In genomic region chr9:57647286-57648108, GRCm38 (mm10) we compare ENCODE assay signal across 15 mouse cellular contexts. TPM values are rescaled to one million over a fixed set of nuclear protein-coding genes. Genes with fewer than 3 reads are reported as not detected.
DNase-seq lines count a peak whose midpoint lies in the region; ATAC-seq and TF ChIP-seq lines count a peak whose summit lies in the region.
"Had no signal": no experiment of that assay in that cellular context is flagged by ENCODE, and none has a peak within 500 bp of the region (broad histone marks: within the 10 kb centered on the region; RNA-seq: fewer than 3 reads in every experiment).

No protein-coding gene starts in this region.

- H3K79me2 ChIP-seq in macrophage (ENCODE audit: inconsistent target), result peaks cover 25% of the 10 kb centered on the region

- no peak overlapping the region for H3K27ac ChIP-seq in midbrain, embryonic 11.5 days (ENCODE audit: low read depth, low read length)
- no peak overlapping the region for H3K27ac ChIP-seq in midbrain, embryonic 15.5 days
- peak overlapping the region; percentile 35; the same call in 1 of the 2 replicates for H3K27ac ChIP-seq in brown adipose tissue, adult 24 weeks (replicated peaks; ENCODE audit: low read depth, low read length)
- peak overlapping the region; percentile 97 for H3K27ac ChIP-seq in macrophage
- no peak overlapping the region for H3K27ac ChIP-seq in gastrocnemius, adult 2 months

- H3K4me3 ChIP-seq in midbrain, embryonic 11.5 days (ENCODE audit: low read depth, low read length), result no peak overlapping the region
- H3K4me3 ChIP-seq in midbrain, embryonic 15.5 days, result no peak overlapping the region
- 0 out of 2 replicates have a peak overlapping the region, but pooled peaks have one; percentile 0 for H3K4me3 ChIP-seq in brown adipose tissue, adult 24 weeks (ENCODE audit: insufficient read depth, low read depth, low read length)
- H3K4me3 ChIP-seq in macrophage (ENCODE audit: inconsistent target), result peak overlapping the region; percentile 12; the same call in 1 of the 2 replicates
- no peak overlapping the region for H3K4me3 ChIP-seq in gastrocnemius, adult 2 months
- H3K4me3 ChIP-seq: kidney, embryonic 15.5 days had no signal

- H3K9ac ChIP-seq in midbrain, embryonic 11.5 days (ENCODE audit: low read length), result no peak overlapping the region
- no peak overlapping the region for H3K9ac ChIP-seq in midbrain, embryonic 15.5 days
- H3K9ac ChIP-seq: kidney, embryonic 15.5 days had no signal

- peak; percentile 77 for DNase-seq in midbrain, embryonic 11.5 days (ENCODE audit: low spot score, missing footprints)
- DNase-seq in embryo, embryonic 11 days, result no peak
- no peak for DNase-seq in gastrocnemius, adult 2 months
- DNase-seq: right cerebral cortex, postnatal 4 days had no signal

- H3K9me3 ChIP-seq in midbrain, embryonic 11.5 days (ENCODE audit: control insufficient read depth, low read length), result no peaks in the 10 kb centered on the region
- no peaks in the 10 kb centered on the region for H3K9me3 ChIP-seq in midbrain, embryonic 15.5 days
- H3K9me3 ChIP-seq: kidney, embryonic 15.5 days had no signal

- H3K4me2 ChIP-seq in midbrain, embryonic 11.5 days, result no peak overlapping the region
- H3K4me2 ChIP-seq in midbrain, embryonic 15.5 days, result no peak overlapping the region
- H3K4me2 ChIP-seq: kidney, embryonic 15.5 days had no signal

- peaks cover 32% of the 10 kb centered on the region for H3K4me1 ChIP-seq in midbrain, embryonic 11.5 days (ENCODE audit: control insufficient read depth, insufficient read depth, low read length)
- peaks cover 27% of the 10 kb centered on the region for H3K4me1 ChIP-seq in midbrain, embryonic 15.5 days
- peaks cover 8% of the 10 kb centered on the region for H3K4me1 ChIP-seq in brown adipose tissue, adult 24 weeks (ENCODE audit: control insufficient read depth, insufficient read depth, insufficient read length, low read length)

- intact Hi-C loops in gastrocnemius, adult 2 months (cut with DNase I), result loop anchor here (5.0 kb wide), 1 partner anchor 105 kb away; no protein-coding TSS in a partner anchor

- ATAC-seq in midbrain, embryonic 11.5 days (ENCODE audit: low FRiP score), result no peak
- no peak for ATAC-seq in midbrain, embryonic 15.5 days (replicated peaks)
- no peak for ATAC-seq in megakaryocyte-erythroid progenitor cell, adult 5-6 weeks (replicated peaks; ENCODE audit: low FRiP score, low TSS enrichment, poor library complexity, severe bottlenecking)
- ATAC-seq: forebrain, embryonic 16.5 days had no signal

- no peak for TF ChIP-seq CTCF in gastrocnemius, adult 2 months (IDR thresholded peaks at IDR 0.05)

- H3K27me3 ChIP-seq in midbrain, embryonic 11.5 days (ENCODE audit: control insufficient read depth, insufficient read depth, low read length), result no peaks in the 10 kb centered on the region
- H3K27me3 ChIP-seq in midbrain, embryonic 15.5 days (replicated peaks), result no peaks in the 10 kb centered on the region
- H3K27me3 ChIP-seq: kidney, embryonic 15.5 days had no signal

- 68% methylated on average over 4 of the region's 4 CpGs for WGBS in midbrain, embryonic 11.5 days
- 75% methylated on average over 4 of the region's 4 CpGs for WGBS in midbrain, embryonic 15.5 days
- WGBS in macrophage (ENCODE audit: missing documents), result 38% methylated on average over 4 of the region's 4 CpGs

- H3K36me3 ChIP-seq in midbrain, embryonic 11.5 days (ENCODE audit: control insufficient read depth, insufficient read depth, low read length), result no peaks in the 10 kb centered on the region
- no peaks in the 10 kb centered on the region for H3K36me3 ChIP-seq in midbrain, embryonic 15.5 days (replicated peaks)
- no peaks in the 10 kb centered on the region for H3K36me3 ChIP-seq in macrophage (ENCODE audit: inconsistent target)
- H3K36me3 ChIP-seq: kidney, embryonic 15.5 days had no signal

RNA-seq across cellular contexts. Expression of gene Csk, which starts 5.9 kb away (rescaled TPM):
- polyA plus RNA-seq in midbrain, embryonic 11.5 days (2014; fragmentation: Nextera tagmentation; extraction: Ambion mirVana), result 29.2 and 32.3 TPM in 2 replicates
- 36.8 and 39.9 TPM in 2 replicates for polyA plus RNA-seq in midbrain, embryonic 15.5 days (2015; fragmentation: Nextera tagmentation; extraction: Ambion mirVana)
- 16.3 and 16.8 TPM in 2 replicates for polyA plus RNA-seq in brown adipose tissue, adult 24 weeks (2012; ENCODE audit: insufficient read depth, insufficient read length, missing spikeins)
- total RNA-seq in macrophage (2018; cell fraction: chromatin; rRNA removed), result 100 to 1,000 TPM in 23 of 26 experiments, 10 to 100 TPM in 3; 76.7 to 430 (median 253) TPM
- total RNA-seq in macrophage (2018; cell fraction: cytosol; rRNA removed), result 100 to 1,000 TPM; 132 to 295 (median 192) TPM
- 100 to 1,000 TPM in 23 of 26 experiments, 10 to 100 TPM in 3; 70.9 to 301 (median 184) TPM for total RNA-seq in macrophage (2018; cell fraction: nucleus; rRNA removed)
- polyA plus RNA-seq in macrophage (2018), result 144 to 160 TPM (median 149 TPM) in 3 replicates
- 151 and 213 TPM in 2 replicates for total RNA-seq in megakaryocyte-erythroid progenitor cell, adult 5-6 weeks (2014; fragmentation: Nextera tagmentation)
- total RNA-seq in megakaryocyte-erythroid progenitor cell, adult 5-6 weeks (2017), result 158 and 213 TPM in 2 replicates
- total RNA-seq in gastrocnemius, adult 2 months (2021), result 10 to 100 TPM in 1 of 2 experiments, 1 to 10 TPM in 1; 7.1 to 14.0 TPM

RNA-seq across cellular contexts. Expression of gene Lman1l, which starts 26.9 kb away (rescaled TPM):
- polyA plus RNA-seq in midbrain, embryonic 11.5 days (2014; fragmentation: Nextera tagmentation; extraction: Ambion mirVana), result 0.08 TPM in 1 of 2 replicates, not detected in the other
- polyA plus RNA-seq in midbrain, embryonic 15.5 days (2015; fragmentation: Nextera tagmentation; extraction: Ambion mirVana), result not detected in 2 replicates
- not detected in 2 replicates for polyA plus RNA-seq in brown adipose tissue, adult 24 weeks (2012; ENCODE audit: insufficient read depth, insufficient read length, missing spikeins)
- total RNA-seq in macrophage (2018; cell fraction: chromatin; rRNA removed), result 1 to 10 TPM in 2 of 26 experiments, under 1 TPM in 6, not detected in 18; 0.42 to 1.8 (median 0.63) TPM
- total RNA-seq in macrophage (2018; cell fraction: cytosol; rRNA removed), result under 1 TPM in 1 of 26 experiments, not detected in 25; 0.05 TPM
- total RNA-seq in macrophage (2018; cell fraction: nucleus; rRNA removed), result 1 to 10 TPM in 1 of 26 experiments, under 1 TPM in 5, not detected in 20; 0.28 to 1.3 (median 0.75) TPM
- not detected in 3 replicates for polyA plus RNA-seq in macrophage (2018)
- not detected in 2 replicates for total RNA-seq in megakaryocyte-erythroid progenitor cell, adult 5-6 weeks (2014; fragmentation: Nextera tagmentation)
- total RNA-seq in megakaryocyte-erythroid progenitor cell, adult 5-6 weeks (2017), result not detected in 2 replicates
- not detected for total RNA-seq in gastrocnemius, adult 2 months (2021)
- total RNA-seq: common myeloid progenitor, adult 5-6 weeks; gastrocnemius, postnatal 4 days; monocyte, adult 5-6 weeks had no signal
- polyA plus RNA-seq: forebrain, embryonic 16.5 days; hindbrain, embryonic 11.5 days; kidney, embryonic 15.5 days; limb, embryonic 11.5 days had no signal

RNA-seq across cellular contexts. Expression of gene Cyp1a2, which starts 36.0 kb away (rescaled TPM):
- not detected in 2 replicates for polyA plus RNA-seq in midbrain, embryonic 11.5 days (2014; fragmentation: Nextera tagmentation; extraction: Ambion mirVana)
- not detected in 2 replicates for polyA plus RNA-seq in midbrain, embryonic 15.5 days (2015; fragmentation: Nextera tagmentation; extraction: Ambion mirVana)
- polyA plus RNA-seq in brown adipose tissue, adult 24 weeks (2012; ENCODE audit: insufficient read depth, insufficient read length, missing spikeins), result not detected in 2 replicates
- total RNA-seq in macrophage (2018; cell fraction: chromatin; rRNA removed), result not detected
- not detected for total RNA-seq in macrophage (2018; cell fraction: cytosol; rRNA removed)
- not detected for total RNA-seq in macrophage (2018; cell fraction: nucleus; rRNA removed)
- not detected in 3 replicates for polyA plus RNA-seq in macrophage (2018)
- not detected in 2 replicates for total RNA-seq in megakaryocyte-erythroid progenitor cell, adult 5-6 weeks (2014; fragmentation: Nextera tagmentation)
- total RNA-seq in megakaryocyte-erythroid progenitor cell, adult 5-6 weeks (2017), result not detected in 2 replicates
- total RNA-seq in gastrocnemius, adult 2 months (2021), result not detected
- total RNA-seq: common myeloid progenitor, adult 5-6 weeks; monocyte, adult 5-6 weeks had no signal
- polyA plus RNA-seq: forebrain, embryonic 16.5 days; hindbrain, embryonic 11.5 days; kidney, embryonic 15.5 days; limb, embryonic 11.5 days had no signal

RNA-seq across cellular contexts. Expression of gene Cyp1a1, which starts 40.2 kb away (rescaled TPM):
- polyA plus RNA-seq in midbrain, embryonic 11.5 days (2014; fragmentation: Nextera tagmentation; extraction: Ambion mirVana), result not detected in 2 replicates
- 0.17 TPM in 1 of 2 replicates, not detected in the other for polyA plus RNA-seq in midbrain, embryonic 15.5 days (2015; fragmentation: Nextera tagmentation; extraction: Ambion mirVana)
- polyA plus RNA-seq in brown adipose tissue, adult 24 weeks (2012; ENCODE audit: insufficient read depth, insufficient read length, missing spikeins), result 2.6 and 4.5 TPM in 2 replicates
- not detected for total RNA-seq in macrophage (2018; cell fraction: chromatin; rRNA removed)
- under 1 TPM in 3 of 26 experiments, not detected in 23; 0.03 to 0.07 (median 0.06) TPM for total RNA-seq in macrophage (2018; cell fraction: cytosol; rRNA removed)
- total RNA-seq in macrophage (2018; cell fraction: nucleus; rRNA removed), result under 1 TPM in 2 of 26 experiments, not detected in 24; 0.18 to 0.62 TPM
- polyA plus RNA-seq in macrophage (2018), result not detected in 3 replicates
- 0.52 and 1.7 TPM in 2 replicates for total RNA-seq in megakaryocyte-erythroid progenitor cell, adult 5-6 weeks (2014; fragmentation: Nextera tagmentation)
- total RNA-seq in megakaryocyte-erythroid progenitor cell, adult 5-6 weeks (2017), result 1.3 TPM in 1 of 2 replicates, not detected in the other
- total RNA-seq in gastrocnemius, adult 2 months (2021), result under 1 TPM; 0.36 to 0.53 TPM
- total RNA-seq: gastrocnemius, postnatal 4 days; monocyte, adult 5-6 weeks had no signal
- polyA plus RNA-seq: hindbrain, embryonic 11.5 days; limb, embryonic 11.5 days had no signal

RNA-seq across cellular contexts. Expression of gene Cplx3, which starts 41.4 kb away (rescaled TPM):
- 3.0 and 3.1 TPM in 2 replicates for polyA plus RNA-seq in midbrain, embryonic 11.5 days (2014; fragmentation: Nextera tagmentation; extraction: Ambion mirVana)
- 0.63 and 1.5 TPM in 2 replicates for polyA plus RNA-seq in midbrain, embryonic 15.5 days (2015; fragmentation: Nextera tagmentation; extraction: Ambion mirVana)
- not detected in 2 replicates for polyA plus RNA-seq in brown adipose tissue, adult 24 weeks (2012; ENCODE audit: insufficient read depth, insufficient read length, missing spikeins)
- total RNA-seq in macrophage (2018; cell fraction: chromatin; rRNA removed), result under 1 TPM in 3 of 26 experiments, not detected in 23; 0.46 to 0.98 (median 0.76) TPM
- not detected for total RNA-seq in macrophage (2018; cell fraction: cytosol; rRNA removed)
- 1 to 10 TPM in 4 of 26 experiments, under 1 TPM in 2, not detected in 20; 0.56 to 1.2 (median 1.0) TPM for total RNA-seq in macrophage (2018; cell fraction: nucleus; rRNA removed)
- not detected in 3 replicates for polyA plus RNA-seq in macrophage (2018)
- not detected in 2 replicates for total RNA-seq in megakaryocyte-erythroid progenitor cell, adult 5-6 weeks (2014; fragmentation: Nextera tagmentation)
- total RNA-seq in megakaryocyte-erythroid progenitor cell, adult 5-6 weeks (2017), result not detected in 2 replicates
- not detected for total RNA-seq in gastrocnemius, adult 2 months (2021)
- total RNA-seq: common myeloid progenitor, adult 5-6 weeks; gastrocnemius, postnatal 4 days; monocyte, adult 5-6 weeks had no signal
- polyA plus RNA-seq: forebrain, embryonic 16.5 days; kidney, embryonic 15.5 days; limb, embryonic 11.5 days had no signal

Comparison
In these comparisons a context has a peak if more than half of its experiments do, and no peak if none do; other contexts are left out.
1. H3K27ac ChIP-seq: peak in brown adipose tissue, adult 24 weeks (single experiment) and macrophage (single experiment); none in midbrain, embryonic 11.5 days (single experiment), midbrain, embryonic 15.5 days (single experiment) and gastrocnemius, adult 2 months (single experiment).
2. H3K4me3 ChIP-seq: peak in brown adipose tissue, adult 24 weeks (single experiment) and macrophage (single experiment); none in midbrain, embryonic 11.5 days (single experiment), midbrain, embryonic 15.5 days (single experiment) and gastrocnemius, adult 2 months (single experiment).